Mouse (Mus musculus) forebrain, embryonic 13.5 days (tissue): ENCODE measurements around the gene Peli3. TPM values are rescaled to one million over a fixed set of nuclear protein-coding genes. Genes with fewer than 3 reads are reported as not detected.
A peak's percentile ranks its signal among the peaks of the same experiment; 100 is the strongest.
"Not testable (repeated sequence)": the region's sequence is repeated elsewhere in the genome, so short reads cannot be mapped to it uniquely, and the experiment has no call there.

ENCODE experiments used
- ATAC-seq: fragments of 200-750 bp; cut with Nextera tagmentation; 2 replicates; pipeline ENCODE4 v1.8.0; 2017
- H3K27ac ChIP-seq: fragments of 300-500 bp; sonication (generic); 2 replicates; pipeline ENCODE4 v1.5.1; 2015; ENCODE audit warnings: inconsistent platforms, mild to moderate bottlenecking, moderate library complexity
- H3K27me3 ChIP-seq: fragments of 300-500 bp; sonication (generic); 2 replicates; pipeline ENCODE4 v1.6.1; 2015; ENCODE audit warnings: mild to moderate bottlenecking, inconsistent platforms
- H3K36me3 ChIP-seq: fragments of 300-500 bp; sonication (generic); 2 replicates; pipeline ENCODE4 v1.6.1; 2015; ENCODE audit warnings: mild to moderate bottlenecking, inconsistent platforms; ENCODE audit not compliant: poor library complexity, severe bottlenecking
- H3K4me1 ChIP-seq: fragments of 300-500 bp; sonication (generic); 2 replicates; pipeline ENCODE4 v1.6.1; 2015; ENCODE audit warnings: inconsistent platforms
- H3K4me2 ChIP-seq: fragments of 300-500 bp; sonication (generic); 2 replicates; pipeline ENCODE4 v1.6.1; 2015; ENCODE audit warnings: inconsistent platforms, mild to moderate bottlenecking, moderate library complexity
- H3K4me3 ChIP-seq: fragments of 300-500 bp; sonication (generic); 2 replicates; pipeline ENCODE4 v1.5.1; 2015; ENCODE audit warnings: mild to moderate bottlenecking, inconsistent platforms
- H3K9ac ChIP-seq: fragments of 300-500 bp; sonication (generic); 2 replicates; pipeline ENCODE4 v1.6.1; 2015; ENCODE audit warnings: mild to moderate bottlenecking, inconsistent platforms
- H3K9me3 ChIP-seq: fragments of 300-500 bp; sonication (generic); replicated peaks from 2 replicates; pipeline ENCODE4 v1.6.1; 2016; ENCODE audit warnings: inconsistent platforms
- WGBS: fragments of 180-500 bp; shearing (Covaris S2); methylation state at CpG from one replicate; pipeline ENCODE4 v1.1.7; 2015; 5-methylcytosine and 5-hydroxymethylcytosine counted together
- polyA plus RNA-seq: library from polyadenylated mRNA; unstranded; fragments of >200 nt; fragmentation: Nextera tagmentation; extraction: Ambion mirVana; gene quantifications from 2 replicates; pipeline ENCODE4 v1.2.1, GENCODE M21; 2015

Peli3 gene
- polyA plus RNA-seq, result 5.7 TPM in 2 replicates

GRCm38 (mm10) chr19:4942551-4943252 lies at the start of gene Peli3:
Gene Peli3 (minus strand): TSS chr19:4943127.
- H3K36me3 ChIP-seq, result no peaks in the 10 kb centered on the region
- H3K4me3 ChIP-seq, result peak within 1 kb of the TSS; percentile 60
- H3K9ac ChIP-seq, result peak within 1 kb of the TSS; percentile 70
- H3K9me3 ChIP-seq, result no peaks in the 10 kb centered on the region
- peak; percentile 97 for ATAC-seq
- H3K27me3 ChIP-seq, result peaks cover 21% of the 10 kb centered on the region
- H3K4me1 ChIP-seq, result peaks cover 16% of the 10 kb centered on the region
- H3K4me2 ChIP-seq, result peak within 1 kb of the TSS; percentile 86
- H3K27ac ChIP-seq, result peak within 1 kb of the TSS; percentile 7; the same call in 1 of the 2 replicates
- WGBS, result under 1% methylated on average over 42 of the region's 55 CpGs

GRCm38 (mm10) chr19:4992371-4992770 lies 49.4 kb upstream of the Peli3 start:
- Histone ChIP-seq H3K4me1 (peaks cover 35% of the 10 kb centered on the region), H3K27me3 (peaks cover 79% of the 10 kb centered on the region), H3K36me3 (no peaks in the 10 kb centered on the region), H3K4me2 (no peak overlapping the region), H3K9ac (no peak overlapping the region), H3K9me3 (no peaks in the 10 kb centered on the region), H3K4me3 (no peak overlapping the region), H3K27ac (no peak overlapping the region)
- no peak for ATAC-seq
- WGBS, result 19% methylated on average over 8 of the region's 8 CpGs

GRCm38 (mm10) chr19:4990716-4991115 lies 47.8 kb upstream of the Peli3 start:
- WGBS, result 2% methylated on average over 21 of the region's 22 CpGs
- ATAC-seq, result peak; percentile 31; the same call in 1 of the 2 replicates
- no peaks in the 10 kb centered on the region for H3K36me3 ChIP-seq
- H3K9me3 ChIP-seq, result no peaks in the 10 kb centered on the region
- peak overlapping the region; percentile 46 for H3K4me3 ChIP-seq
- peak overlapping the region; percentile 69 for H3K4me2 ChIP-seq
- H3K27me3 ChIP-seq, result peaks cover 88% of the 10 kb centered on the region
- peaks cover 35% of the 10 kb centered on the region for H3K4me1 ChIP-seq
- peak overlapping the region; percentile 19; the same call in 1 of the 2 replicates for H3K27ac ChIP-seq
- H3K9ac ChIP-seq, result peak overlapping the region; percentile 43

- H3K4me3 ChIP-seq, result peak within 1 kb of the TSS; percentile 46
These were observed 47.3 kb upstream of the Peli3 start, which contains the start of gene Npas4 for GRCm38 (mm10) chr19:4990256-4990625. Gene Npas4 (minus strand): TSS chr19:4990316.

GRCm38 (mm10) chr19:4989434-4990255 lies 46.7 kb upstream of the Peli3 start:
- Histone ChIP-seq H3K9me3 (no peaks in the 10 kb centered on the region), H3K4me2 (peak overlapping the region; percentile 69), H3K27ac (peak overlapping the region; percentile 31; the same call in 1 of the 2 replicates), H3K9ac (peak overlapping the region; percentile 70), H3K36me3 (no peaks in the 10 kb centered on the region), H3K27me3 (peaks cover 94% of the 10 kb centered on the region), H3K4me1 (peaks cover 35% of the 10 kb centered on the region), H3K4me3 (peak overlapping the region; percentile 46)
- ATAC-seq, result peak; percentile 85
- WGBS, result 16% methylated on average over 45 of the region's 47 CpGs

More at GRCm38 (mm10) chr19:4990256-4990625, 47.3 kb upstream of the Peli3 start, which contains the start of gene Npas4:
- Histone ChIP-seq H3K9me3 (no peaks in the 10 kb centered on the region), H3K27me3 (peaks cover 93% of the 10 kb centered on the region), H3K4me1 (peaks cover 35% of the 10 kb centered on the region), H3K36me3 (no peaks in the 10 kb centered on the region), H3K4me2 (peak within 1 kb of the TSS; percentile 69), H3K9ac (peak within 1 kb of the TSS; percentile 70), H3K27ac (peak within 1 kb of the TSS; percentile 31)
- WGBS, result 17% methylated on average over 4 of the region's 4 CpGs
- no peak for ATAC-seq

- 3% methylated on average over 13 of the region's 13 CpGs for WGBS
- Histone ChIP-seq H3K4me3 (peak overlapping the region; percentile 46), H3K36me3 (no peaks in the 10 kb centered on the region), H3K4me2 (peak overlapping the region; percentile 69), H3K27me3 (peaks cover 96% of the 10 kb centered on the region), H3K9me3 (no peaks in the 10 kb centered on the region), H3K9ac (peak overlapping the region; percentile 70), H3K27ac (no peak overlapping the region), H3K4me1 (peaks cover 35% of the 10 kb centered on the region)
- ATAC-seq, result no peak
These were observed 46.1 kb upstream of the Peli3 start for GRCm38 (mm10) chr19:4989013-4989412.

- Histone ChIP-seq H3K9me3 (no peaks in the 10 kb centered on the region), H3K4me3 (no peak overlapping the region), H3K36me3 (no peaks in the 10 kb centered on the region), H3K27me3 (peaks cover 41% of the 10 kb centered on the region), H3K4me2 (no peak overlapping the region), H3K27ac (no peak overlapping the region), H3K9ac (no peak overlapping the region), H3K4me1 (no peaks in the 10 kb centered on the region)
- no peak for ATAC-seq
These were observed 38.8 kb upstream of the Peli3 start for GRCm38 (mm10) chr19:4981767-4982166.

- Histone ChIP-seq H3K27ac (no peak overlapping the region), H3K27me3 (no peaks in the 10 kb centered on the region), H3K36me3 (peaks cover 38% of the 10 kb centered on the region), H3K4me3 (no peak overlapping the region), H3K4me1 (peaks cover under 1% of the 10 kb centered on the region; the same call in 1 of the 2 replicates), H3K9ac (no peak overlapping the region), H3K4me2 (no peak overlapping the region), H3K9me3 (no peaks in the 10 kb centered on the region)
- no peak for ATAC-seq
- WGBS, result 98% methylated on average over 2 of the region's 2 CpGs
These were observed 25.3 kb upstream of the Peli3 start for GRCm38 (mm10) chr19:4968236-4968635.

GRCm38 (mm10) chr19:4961928-4962601 lies 19.1 kb upstream of the Peli3 start, which contains the start of gene Mrpl11:
Gene Mrpl11 (plus strand): TSS chr19:4962147.
- peak; percentile 99 for ATAC-seq
- H3K36me3 ChIP-seq, result peaks cover 27% of the 10 kb centered on the region
- H3K4me2 ChIP-seq, result peak within 1 kb of the TSS; percentile 72
- peak within 1 kb of the TSS; percentile 74 for H3K4me3 ChIP-seq
- H3K4me1 ChIP-seq, result peaks cover 10% of the 10 kb centered on the region
- H3K27ac ChIP-seq, result peak within 1 kb of the TSS; percentile 75
- no peaks in the 10 kb centered on the region for H3K9me3 ChIP-seq
- 0% methylated on average over 34 of the region's 34 CpGs for WGBS
- peak within 1 kb of the TSS; percentile 87 for H3K9ac ChIP-seq
- peaks cover 10% of the 10 kb centered on the region for H3K27me3 ChIP-seq

GRCm38 (mm10) chr19:4948641-4949040 lies 5.7 kb upstream of the Peli3 start:
- ATAC-seq, H3K36me3 ChIP-seq, H3K27ac ChIP-seq, H3K4me1 ChIP-seq, H3K9me3 ChIP-seq, H3K27me3 ChIP-seq, H3K4me2 ChIP-seq, H3K9ac ChIP-seq, H3K4me3 ChIP-seq: not testable (repeated sequence)
- WGBS, result 80% methylated on average over 9 of the region's 9 CpGs

GRCm38 (mm10) chr19:4945540-4945939 lies 2.6 kb upstream of the Peli3 start:
- 39% methylated on average over 6 of the region's 6 CpGs for WGBS
- Histone ChIP-seq H3K9me3 (no peaks in the 10 kb centered on the region), H3K27me3 (peaks cover 14% of the 10 kb centered on the region), H3K4me2 (no peak overlapping the region), H3K4me1 (peaks cover 16% of the 10 kb centered on the region), H3K36me3 (no peaks in the 10 kb centered on the region), H3K9ac (no peak overlapping the region), H3K4me3 (no peak overlapping the region), H3K27ac (no peak overlapping the region)
- ATAC-seq, result no peak
